Mouse (Mus musculus) cerebellum, adult 2 months (tissue): ENCODE measurements around the gene Tmem60.

Experiments used
- CTCF ChIP-seq: fragments of 200-500 bp; IDR thresholded peaks from 2 replicates; pipeline ENCODE4 v1.5.1; 2011; ENCODE audit warnings: low read depth, mild to moderate bottlenecking, control low read depth, low read length, moderate library complexity, borderline replicate concordance; ENCODE audit not compliant: insufficient read depth
- POLR2A ChIP-seq: fragments of 200-500 bp; IDR thresholded peaks from 2 replicates; pipeline ENCODE4 v1.6.1; 2011; ENCODE audit warnings: low read length, control low read depth, borderline replicate concordance; ENCODE audit not compliant: insufficient read depth

DNA sequence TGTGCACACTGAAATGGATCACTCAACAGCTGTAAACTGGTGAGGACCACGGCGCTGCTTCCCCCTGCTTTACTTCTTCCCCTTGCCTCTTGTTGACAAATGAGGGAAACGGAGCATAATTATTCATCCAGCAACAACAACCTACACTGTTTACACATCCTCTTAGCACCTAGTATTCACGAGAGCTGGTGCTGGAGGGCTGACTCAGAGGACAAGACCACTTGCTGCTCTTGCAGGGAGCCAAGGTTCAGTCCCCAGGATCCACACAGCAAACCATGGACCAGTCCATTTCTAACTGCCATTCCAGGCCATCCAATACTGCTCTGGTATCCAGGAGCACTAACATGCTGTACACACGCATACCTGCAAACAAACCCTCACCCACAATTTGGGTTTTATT is 53.9 kb downstream of the Tmem60 start:
- TF ChIP-seq CTCF (no peak), POLR2A (no peak)
